Mouse (Mus musculus) lung, postnatal 0 days (tissue): ENCODE results near the gene Rab3gap2.

Experiments
- CTCF ChIP-seq: IDR thresholded peaks from 2 replicates; pipeline ENCODE4 v1.5.1; 2016; ENCODE audit warnings: antibody characterized with exemption, mild to moderate bottlenecking
- EP300 ChIP-seq: IDR thresholded peaks from 2 replicates; pipeline ENCODE4 v1.6.1; 2016; ENCODE audit warnings: antibody characterized with exemption, mild to moderate bottlenecking, control low read depth

DNA sequence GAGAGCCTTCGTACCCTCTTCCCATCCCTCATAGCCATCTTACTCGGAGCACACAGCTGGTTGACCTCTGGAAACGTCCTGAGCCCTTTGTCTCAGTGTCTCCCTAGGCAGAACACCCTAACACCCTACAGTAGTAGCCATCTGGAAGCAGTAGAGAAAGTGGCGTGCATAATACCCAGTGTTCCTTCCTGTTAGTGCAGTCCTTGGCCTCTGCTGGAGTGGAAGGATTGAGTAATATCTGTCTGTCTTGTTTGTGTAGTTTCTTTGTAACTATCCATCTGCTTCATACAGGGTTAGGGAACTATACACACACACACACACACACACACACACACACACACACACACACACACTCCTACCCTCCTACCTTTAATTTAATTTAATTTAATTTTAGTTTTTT is 64.8 kb downstream of the Rab3gap2 start:
- no peak for TF ChIP-seq EP300
- no peak for TF ChIP-seq CTCF
